Mouse (Mus musculus): ENCODE results near the gene Snx21.
"Not testable (repeated sequence)": the region's sequence is repeated elsewhere in the genome, so short reads cannot be mapped to it uniquely, and the experiment has no call there.

Gene Snx21

GRCm38 (mm10) chr2:164792400-164793190, 7.0 kb downstream of the Snx21 start:
- in situ Hi-C loops (cut with MboI) = no loop called here

- in situ Hi-C loops (cut with MboI) = no loop called here
These were observed 7.6 kb downstream of the Snx21 start for GRCm38 (mm10) chr2:164793236-164793635.

DNA sequence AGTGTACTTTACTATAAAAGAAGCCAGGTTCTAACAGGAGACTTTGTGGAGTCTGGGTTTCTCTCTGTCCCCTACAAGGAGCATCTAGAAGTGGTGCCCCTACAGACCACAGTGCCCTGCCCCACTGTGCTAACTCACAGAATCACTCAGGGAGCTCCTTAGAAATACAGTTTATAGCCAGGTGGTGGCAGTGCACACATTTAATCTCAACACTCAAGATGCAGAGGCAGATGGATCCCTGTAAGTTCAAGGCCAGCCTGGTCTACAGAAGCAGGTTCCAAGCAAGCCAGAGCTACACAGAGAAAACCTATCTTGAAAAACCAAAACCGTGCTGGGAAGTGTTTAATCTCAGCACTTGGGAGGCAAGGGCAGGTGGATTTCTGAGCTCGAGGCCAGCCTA, 8.1 kb downstream of the Snx21 start:
- in situ Hi-C loops (cut with MboI) = no loop called here

- in situ Hi-C loops (cut with MboI) = no loop called here
These were observed 8.7 kb downstream of the Snx21 start for GRCm38 (mm10) chr2:164794293-164794692.

GRCm38 (mm10) chr2:164795868-164796267, 10.2 kb downstream of the Snx21 start:
- in situ Hi-C loops (cut with MboI) = no loop called here

DNA sequence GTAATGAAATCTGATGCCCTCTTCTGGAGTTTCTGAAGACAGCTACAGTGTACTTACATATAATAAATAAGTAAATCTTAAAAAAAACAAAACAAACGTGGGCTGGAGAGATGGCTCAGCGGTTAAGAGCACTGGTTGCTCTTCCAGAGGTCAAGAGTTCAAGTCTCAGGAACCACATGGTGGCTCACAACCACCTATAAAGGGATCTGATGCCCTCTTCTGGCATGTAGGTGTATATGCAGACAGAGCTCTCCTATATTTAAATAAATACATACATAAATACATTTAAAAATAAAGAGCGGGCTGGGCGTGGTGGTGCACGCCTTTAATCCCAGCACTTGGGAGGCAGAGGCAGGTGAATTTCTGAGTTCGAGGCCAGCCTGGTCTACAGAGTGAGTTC, 12.9 kb downstream of the Snx21 start:
- in situ Hi-C loops (cut with MboI) = not testable (repeated sequence)

GRCm38 (mm10) chr2:164800252-164801004, 14.8 kb downstream of the Snx21 start:
- in situ Hi-C loops (cut with MboI) = no loop called here

DNA sequence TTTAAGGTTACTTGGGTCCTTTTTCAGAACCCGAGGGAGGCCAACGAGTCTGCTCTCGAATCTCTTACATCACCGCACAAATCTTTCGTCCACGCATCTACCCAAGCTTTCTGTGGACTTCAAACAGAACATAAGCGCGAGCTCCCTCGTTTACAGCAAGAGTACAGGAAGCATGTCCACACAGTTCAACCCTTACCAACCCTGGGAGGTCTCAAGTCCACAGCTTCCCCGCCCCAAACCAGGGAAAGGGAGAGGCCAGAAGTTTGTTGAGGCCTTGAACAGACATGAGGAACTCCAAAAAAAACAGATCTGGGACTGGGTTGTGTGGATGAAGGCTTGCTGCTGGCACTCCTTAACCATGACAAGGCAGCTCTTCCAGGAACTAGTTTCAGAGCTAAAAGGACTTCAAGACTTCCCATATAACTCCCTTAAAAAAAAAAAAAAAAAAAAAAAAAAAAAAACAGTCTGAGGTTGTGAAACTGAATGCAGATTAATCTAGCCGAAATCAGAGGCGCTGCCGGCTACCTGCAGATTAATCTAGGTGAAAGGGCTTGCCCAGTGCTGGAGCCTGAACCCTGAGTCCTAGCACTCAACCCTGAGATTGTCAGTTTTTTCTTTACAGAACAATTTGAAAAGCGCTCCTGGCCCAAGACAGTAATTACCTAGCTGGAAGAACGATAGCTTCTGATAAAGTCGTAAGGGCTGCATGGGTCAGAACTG, 17.7 kb downstream of the Snx21 start:
- in situ Hi-C loops (cut with MboI) = no loop called here

GRCm38 (mm10) chr2:164803921-164804313, 18.3 kb downstream of the Snx21 start:
- in situ Hi-C loops (cut with MboI) = no loop called here

DNA sequence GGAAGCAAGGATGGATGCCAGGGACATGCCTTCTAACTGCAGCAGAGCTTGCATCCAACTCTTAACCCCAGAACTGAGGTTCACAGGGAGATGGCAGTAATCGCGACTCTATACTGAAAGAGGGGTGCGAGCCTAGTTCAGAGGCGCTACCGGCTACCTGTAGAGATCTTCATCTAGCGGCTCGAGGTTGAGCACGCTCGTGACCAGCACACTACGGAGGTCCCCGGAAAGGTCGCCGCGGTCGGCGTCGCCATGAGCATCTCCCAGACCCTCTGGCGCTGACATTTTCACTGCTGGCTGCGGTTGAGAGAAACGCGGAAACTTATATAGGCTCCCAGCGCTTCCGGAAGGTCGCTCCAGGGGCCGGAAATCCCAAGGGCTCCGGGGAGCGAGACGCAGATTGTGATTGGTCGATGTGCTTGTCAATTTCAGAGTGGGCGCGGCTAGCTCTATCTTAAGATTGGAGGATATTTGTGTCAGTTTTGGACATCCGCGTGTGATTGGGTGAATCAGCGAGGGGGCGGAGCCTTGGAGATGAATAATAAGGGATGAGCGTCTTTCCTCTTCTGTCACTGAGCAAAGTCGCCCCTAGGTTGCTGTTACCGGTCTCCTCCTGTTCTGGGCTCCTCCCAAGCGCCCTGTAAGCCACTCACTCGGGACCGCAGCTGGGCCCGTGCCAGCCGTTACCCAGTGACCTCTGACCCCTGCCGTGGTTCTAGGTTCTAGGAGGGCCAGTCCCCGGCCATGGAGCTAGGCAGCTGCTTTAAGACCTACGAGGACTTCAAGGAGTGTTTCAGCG, 19.1 kb downstream of the Snx21 start, which contains the start of the genes Acot8 and Zswim3:
TSS of gene Acot8 (minus strand) at position 350 of the 799 bp plus-strand sequence.
TSS of gene Zswim3 (plus strand) at position 566 of the 799 bp plus-strand sequence.
- in situ Hi-C loops (cut with MboI) = no loop called here

DNA sequence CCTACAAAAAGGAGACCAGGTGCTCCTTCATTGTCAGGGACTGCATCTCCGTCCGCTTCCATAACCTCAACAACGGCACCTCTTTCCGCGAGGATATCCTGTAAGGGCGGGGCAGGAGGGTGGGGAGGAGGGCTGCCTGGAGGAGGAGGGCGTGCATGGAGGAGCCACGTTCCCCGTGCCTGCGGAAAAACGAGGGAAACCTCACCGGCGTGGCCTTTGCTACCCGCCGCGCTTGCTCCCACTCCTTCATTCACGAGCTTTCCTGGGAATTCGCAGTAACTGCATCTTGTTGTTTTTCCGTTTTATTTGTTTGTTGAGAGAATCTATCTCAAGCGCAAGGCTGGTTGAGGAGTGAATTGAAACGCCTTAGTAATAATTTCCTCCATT, 19.7 kb downstream of the Snx21 start:
- in situ Hi-C loops (cut with MboI) = no loop called here

DNA sequence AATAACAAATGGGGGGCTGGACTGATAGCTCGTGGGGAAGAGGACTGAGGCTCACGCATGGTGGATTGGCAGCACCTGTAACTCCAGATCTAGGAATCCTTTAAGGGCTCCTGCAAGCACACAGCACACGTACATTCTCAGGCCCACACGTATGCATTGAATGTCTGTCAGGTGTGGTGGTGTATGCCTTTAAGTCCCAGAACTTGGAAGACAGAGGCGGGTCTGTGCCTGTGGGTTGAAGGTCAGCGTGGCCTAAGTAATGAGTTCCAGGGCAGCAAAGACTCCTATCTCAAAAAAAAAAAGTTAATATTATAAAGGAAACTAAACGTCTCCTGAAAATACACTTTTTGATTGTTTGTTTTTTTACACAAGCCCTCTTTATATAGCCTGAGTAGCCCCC, 21.0 kb downstream of the Snx21 start:
- in situ Hi-C loops (cut with MboI) = no loop called here

DNA sequence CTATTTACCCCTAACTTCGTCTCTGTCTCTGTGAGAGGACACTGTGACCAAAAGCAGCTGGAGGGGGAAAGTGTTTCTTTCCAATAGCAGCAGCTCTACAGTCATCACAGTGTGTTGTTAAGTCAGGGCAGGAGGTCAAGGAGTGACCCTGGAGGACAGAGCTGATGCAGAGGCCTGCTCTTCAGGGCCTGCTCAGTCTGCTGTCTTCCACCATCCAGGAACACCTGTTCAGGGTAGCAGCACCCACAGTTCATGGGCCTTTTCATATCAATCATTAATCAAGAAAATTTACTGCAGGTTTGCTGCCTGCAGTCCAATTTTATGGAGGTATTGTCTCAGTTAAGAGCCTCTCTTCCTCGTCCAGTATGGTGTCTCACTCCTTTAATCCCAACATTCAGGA, 27.9 kb downstream of the Snx21 start:
- in situ Hi-C loops (cut with MboI) = no loop called here

- in situ Hi-C loops (cut with MboI) = no loop called here
These were observed 29.7 kb downstream of the Snx21 start for GRCm38 (mm10) chr2:164815348-164815747.

DNA sequence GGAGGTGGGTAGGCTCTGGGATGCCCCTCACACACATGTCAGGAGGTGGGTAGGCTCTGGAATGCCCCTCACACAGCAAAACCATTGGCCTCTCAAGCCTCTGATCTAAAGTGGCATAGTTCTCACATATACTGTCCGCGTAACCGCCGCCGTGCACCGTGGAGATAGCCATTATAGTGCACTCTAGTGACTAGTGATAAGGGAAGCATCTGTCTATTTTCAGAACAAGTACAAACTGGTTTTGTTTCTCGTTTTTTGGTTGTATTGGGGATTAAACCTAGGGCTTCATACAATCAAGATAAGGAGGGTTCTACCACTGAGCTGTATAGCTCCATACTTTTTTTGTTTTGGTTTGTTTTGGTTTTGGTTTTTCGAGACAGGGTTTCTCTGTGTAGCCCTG, 30.2 kb downstream of the Snx21 start:
- in situ Hi-C loops (cut with MboI) = no loop called here

GRCm38 (mm10) chr2:164817206-164817605, 31.6 kb downstream of the Snx21 start:
- in situ Hi-C loops (cut with MboI) = no loop called here

GRCm38 (mm10) chr2:164817703-164818102, 32.1 kb downstream of the Snx21 start:
- in situ Hi-C loops (cut with MboI) = no loop called here

GRCm38 (mm10) chr2:164821060-164821459, 35.4 kb downstream of the Snx21 start:
- in situ Hi-C loops (cut with MboI) = no loop called here

GRCm38 (mm10) chr2:164822636-164823165, 37.1 kb downstream of the Snx21 start, which contains the start of gene Zswim1:
Zswim1 (plus strand) TSS chr2:164822686.
- in situ Hi-C loops (cut with MboI) = no loop called here

- in situ Hi-C loops (cut with MboI) = no loop called here
These were observed 37.6 kb downstream of the Snx21 start for GRCm38 (mm10) chr2:164823181-164823585.

DNA sequence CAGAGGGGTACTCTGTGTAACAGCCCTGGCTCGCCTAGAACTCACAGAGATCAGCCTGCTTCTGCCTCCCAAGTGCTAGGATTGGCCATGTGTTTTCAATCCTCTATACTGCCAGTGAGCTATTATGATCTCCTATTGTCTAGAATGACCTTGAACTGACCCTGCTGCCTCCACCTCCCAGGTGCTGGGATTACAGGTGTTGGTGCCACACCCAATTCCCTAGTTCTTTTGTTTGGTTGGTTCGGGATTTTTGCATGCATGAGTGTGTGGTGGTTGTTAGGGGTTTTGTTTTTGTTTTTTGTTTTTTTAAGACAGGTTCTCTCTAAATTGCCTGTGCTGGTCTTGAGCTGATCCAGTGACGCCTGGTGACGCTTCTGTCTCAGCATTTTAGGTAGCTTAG, 38.3 kb downstream of the Snx21 start:
- in situ Hi-C loops (cut with MboI) = no loop called here
